ENCODE assay signal across 15 mouse cellular contexts in genomic region chr12:27076107-27076738, GRCm38 (mm10).
"Had no signal": no experiment of that assay in that cellular context is flagged by ENCODE, and none has a peak within 500 bp of the region (broad histone marks: within the 10 kb centered on the region; RNA-seq: fewer than 3 reads in every experiment).

No protein-coding gene starts in this region.

- H3K4me2 ChIP-seq: liver, embryonic 13.5 days; midbrain, embryonic 12.5 days; midbrain, embryonic 15.5 days had no signal

- H3K9me3 ChIP-seq: liver, embryonic 13.5 days; midbrain, embryonic 12.5 days; midbrain, embryonic 15.5 days had no signal

- H3K4me1 ChIP-seq: liver, embryonic 13.5 days had no signal

- H3K9ac ChIP-seq: liver, embryonic 13.5 days; midbrain, embryonic 12.5 days; midbrain, embryonic 15.5 days had no signal

- H3K4me3 ChIP-seq: layer of hippocampus, adult 2 months; liver, embryonic 13.5 days; midbrain, embryonic 12.5 days; midbrain, embryonic 15.5 days; myocyte had no signal

- ATAC-seq: midbrain, embryonic 15.5 days had no signal

- DNase-seq: kidney, adult 2 months; kidney, postnatal 25 days; layer of hippocampus, adult 9-11 months; liver, embryonic 13.5 days; lung, adult 2 months; lung, postnatal 14 days; lung, postnatal 4 days; thymus, adult 2 months; thymus, postnatal 14 days; thymus, postnatal 4 days had no signal

- H3K27ac ChIP-seq: kidney, postnatal 0 days; layer of hippocampus, adult 2 months; liver, embryonic 13.5 days; midbrain, embryonic 12.5 days; midbrain, embryonic 15.5 days had no signal

- H3K27me3 ChIP-seq: liver, embryonic 13.5 days; midbrain, embryonic 12.5 days; midbrain, embryonic 15.5 days had no signal

- H3K36me3 ChIP-seq: liver, embryonic 13.5 days; midbrain, embryonic 12.5 days; midbrain, embryonic 15.5 days had no signal
